Mouse (Mus musculus) gastrocnemius, adult 2 months (tissue): ENCODE results near the gene B830017H08Rik. TPM values are rescaled to one million over a fixed set of nuclear protein-coding genes. Genes with fewer than 3 reads are reported as not detected.

Source experiments
- DNase-seq: peaks from one replicate; pipeline ENCODE4 v3.0.0; 2022
- H3K27ac ChIP-seq: fragments of 200-600 bp; 2 replicates; pipeline ENCODE4 v1.8.1; 2022; ENCODE audit warnings: mild to moderate bottlenecking
- H3K4me3 ChIP-seq: fragments of 200-600 bp; 2 replicates; pipeline ENCODE4 v1.8.1; 2022; ENCODE audit warnings: mild to moderate bottlenecking, moderate library complexity
- CTCF ChIP-seq: fragments of 200-600 bp; IDR thresholded peaks from 2 replicates; pipeline ENCODE4 v1.8.1; 2022; ENCODE audit warnings: antibody characterized with exemption, mild to moderate bottlenecking, moderate library complexity
- intact Hi-C: fragments of 180-260 bp; cut with DNase I; formaldehyde crosslinking; loops from one replicate; pipeline ENCODE4 v1.15.1; 2025
- total RNA-seq, 2 experiments: library from RNA; stranded (reverse); gene quantifications; 2 replicates each; pipeline ENCODE4 v1.2.3; 2021

Gene B830017H08Rik
- total RNA-seq, 2 experiments from 2014 or later: not detected

DNA sequence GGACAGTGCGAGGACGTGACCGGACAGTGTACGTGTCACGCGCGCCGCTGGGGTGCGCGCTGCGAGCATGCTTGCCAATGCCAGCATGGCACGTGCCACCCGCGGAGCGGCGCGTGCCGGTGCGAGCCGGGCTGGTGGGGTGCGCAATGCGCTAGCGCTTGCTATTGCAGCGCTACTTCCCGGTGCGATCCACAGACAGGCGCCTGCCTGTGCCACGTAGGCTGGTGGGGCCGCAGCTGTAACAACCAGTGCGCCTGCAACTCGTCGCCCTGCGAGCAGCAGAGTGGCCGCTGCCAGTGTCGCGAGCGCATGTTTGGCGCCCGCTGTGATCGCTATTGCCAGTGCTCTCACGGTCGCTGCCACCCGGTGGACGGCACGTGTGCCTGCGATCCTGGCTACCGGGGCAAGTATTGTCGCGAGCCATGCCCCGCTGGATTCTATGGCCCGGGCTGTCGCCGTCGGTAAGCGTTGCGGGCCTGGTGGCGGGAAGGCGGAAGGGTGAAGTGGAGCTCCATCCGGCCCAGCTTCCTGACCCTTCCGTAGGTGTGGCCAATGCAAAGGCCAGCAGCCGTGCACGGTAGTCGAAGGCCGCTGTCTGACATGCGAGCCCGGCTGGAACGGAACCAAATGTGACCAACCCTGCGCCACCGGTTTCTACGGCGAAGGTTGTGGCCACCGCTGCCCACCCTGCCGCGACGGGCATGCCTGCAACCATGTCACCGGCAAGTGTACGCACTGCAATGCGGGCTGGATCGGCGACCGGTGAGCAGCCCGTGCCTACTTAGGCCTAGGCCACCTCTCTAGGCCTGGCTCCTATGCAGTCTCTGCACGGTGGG, 29.9 kb upstream of the B830017H08Rik start:
- Histone ChIP-seq H3K4me3 (peak overlapping the region; percentile 60), H3K27ac (0 out of 2 replicates have a peak overlapping the region, but pooled peaks have one; percentile 20)
- intact Hi-C loops: no loop called here
- TF ChIP-seq CTCF: 0 out of 2 replicates have a peak, but pooled peaks have one; percentile 15
- peak; percentile 61 for DNase-seq

DNA sequence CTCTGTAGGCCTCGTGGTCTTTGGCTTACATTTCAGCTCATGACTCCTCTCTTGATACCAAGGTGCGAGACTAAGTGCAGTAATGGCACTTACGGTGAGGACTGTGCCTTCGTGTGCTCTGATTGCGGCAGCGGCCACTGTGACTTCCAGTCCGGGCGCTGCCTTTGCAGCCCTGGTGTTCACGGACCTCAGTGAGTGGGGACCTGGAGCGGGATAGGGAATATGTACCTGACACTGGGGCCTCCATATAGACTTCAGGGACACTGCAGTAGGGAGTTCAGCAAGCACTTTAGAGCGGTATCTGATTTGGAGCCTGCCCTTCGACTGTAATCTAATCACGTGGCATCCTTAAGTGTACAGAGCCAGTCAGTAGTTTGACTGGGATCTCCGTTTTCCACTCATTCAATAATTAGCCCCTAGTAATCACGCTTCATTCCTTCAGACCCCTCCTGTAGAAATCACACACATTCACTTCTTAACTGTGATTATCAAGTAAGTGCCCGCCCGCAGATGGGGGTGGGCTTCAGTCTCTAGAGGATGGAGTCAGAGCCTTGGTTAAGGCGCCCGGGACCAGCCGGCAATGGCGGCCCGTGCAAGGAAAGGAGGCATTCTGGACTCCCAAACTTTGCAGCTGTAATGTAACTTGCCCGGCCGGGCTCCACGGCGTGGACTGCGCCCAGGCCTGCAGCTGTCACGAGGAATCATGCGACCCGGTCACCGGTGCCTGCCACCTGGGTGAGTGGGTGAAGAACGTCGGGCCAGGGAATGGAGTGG, 29.1 kb upstream of the B830017H08Rik start:
- Histone ChIP-seq H3K27ac (no peak overlapping the region), H3K4me3 (peak overlapping the region; percentile 60)
- intact Hi-C loops: no loop called here

GRCm38 (mm10) chr16:17804449-17804912, 28.4 kb upstream of the B830017H08Rik start:
- H3K4me3 ChIP-seq: peak overlapping the region; percentile 49
- intact Hi-C loops: no loop called here
- TF ChIP-seq CTCF: no peak
- peak; percentile 34 for DNase-seq
- no peak overlapping the region for H3K27ac ChIP-seq

More for the DNA sequence above, 29.1 kb upstream of the B830017H08Rik start:
- DNase-seq: no peak
- TF ChIP-seq CTCF: no peak

- no peak for DNase-seq
- Histone ChIP-seq H3K27ac (no peak overlapping the region), H3K4me3 (no peak overlapping the region)
- no peak for TF ChIP-seq CTCF
- intact Hi-C loops: no loop called here
Observed at GRCm38 (mm10) chr16:17804982-17805381, 27.9 kb upstream of the B830017H08Rik start.

DNA sequence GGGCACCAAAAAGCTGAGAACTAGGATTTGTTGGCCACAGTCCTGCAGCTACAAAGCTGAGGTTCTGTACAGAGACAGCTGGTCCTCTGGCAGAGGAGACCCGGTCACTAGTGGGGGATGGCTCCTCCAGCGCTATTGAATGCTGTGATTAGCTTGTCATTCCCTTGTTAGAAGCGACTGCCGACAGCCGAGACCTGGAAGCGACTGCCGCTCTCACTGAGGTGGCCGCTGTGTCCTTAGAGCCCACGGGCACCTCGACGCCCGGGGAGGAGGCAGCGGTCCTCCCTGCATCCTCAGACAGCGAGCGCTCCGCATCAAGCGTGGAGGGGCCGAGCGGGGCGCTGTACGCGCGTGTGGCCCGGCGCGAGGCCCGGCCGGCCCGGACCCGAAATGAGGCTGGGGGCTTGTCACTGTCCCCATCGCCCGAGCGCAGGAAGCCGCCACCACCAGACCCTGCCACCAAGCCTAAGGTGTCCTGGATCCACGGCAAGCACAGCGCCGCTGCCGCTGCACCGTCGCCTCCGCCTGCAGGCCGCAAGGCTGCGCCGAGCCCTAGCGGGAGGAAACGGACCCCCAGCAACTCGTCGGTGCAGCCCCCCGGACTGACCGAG, 26.2 kb upstream of the B830017H08Rik start:
- TF ChIP-seq CTCF: no peak
- peak overlapping the region; percentile 76 for H3K27ac ChIP-seq
- DNase-seq: no peak
- peak overlapping the region; percentile 82 for H3K4me3 ChIP-seq
- intact Hi-C loops: no loop called here

DNA sequence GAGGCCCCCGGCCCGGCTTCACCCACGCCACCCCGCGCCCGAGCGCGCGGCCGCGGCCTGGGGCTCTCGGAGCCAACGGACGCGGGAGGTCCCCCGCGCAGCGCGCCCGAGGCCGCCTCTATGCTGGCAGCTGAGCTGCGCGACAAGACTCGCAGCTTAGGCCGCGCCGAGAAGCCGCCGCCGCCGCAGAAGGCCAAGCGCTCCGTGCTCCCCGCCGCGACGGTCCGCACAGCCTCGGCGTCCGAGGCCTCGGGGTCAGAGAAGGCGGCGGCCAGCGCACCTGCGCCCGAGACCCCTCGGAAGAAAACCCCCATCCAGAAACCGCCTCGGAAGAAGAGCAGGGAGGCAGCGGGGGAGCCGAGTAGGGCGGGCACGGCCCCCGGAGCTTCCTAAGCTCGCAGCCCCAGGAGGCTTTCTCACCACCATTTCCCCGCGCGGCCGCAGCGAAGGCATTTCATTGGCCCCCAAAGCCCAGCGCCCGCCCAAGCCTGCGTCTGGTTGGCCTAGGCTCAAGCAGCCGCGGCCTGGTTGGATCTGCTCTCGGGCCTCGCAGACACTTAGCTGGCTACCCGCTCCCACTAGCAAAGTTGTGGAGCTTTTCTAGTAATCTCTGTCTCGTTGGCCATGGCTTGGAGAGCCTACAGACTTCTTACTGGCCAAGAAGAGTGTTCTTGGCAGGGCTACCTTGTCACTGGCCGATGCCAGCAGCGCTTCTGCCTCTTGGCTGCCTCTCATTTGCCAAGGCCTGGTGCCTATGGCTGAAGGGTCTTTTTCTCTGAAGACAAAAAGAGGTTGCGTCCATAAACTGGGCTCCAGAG, 25.5 kb upstream of the B830017H08Rik start:
- intact Hi-C loops: no loop called here
- Histone ChIP-seq H3K27ac (peak overlapping the region; percentile 76), H3K4me3 (peak overlapping the region; percentile 82)
- DNase-seq: peak; percentile 94
- no peak for TF ChIP-seq CTCF

- intact Hi-C loops: no loop called here
- TF ChIP-seq CTCF: no peak
- peak overlapping the region; percentile 50 for H3K27ac ChIP-seq
- no peak for DNase-seq
- no peak overlapping the region for H3K4me3 ChIP-seq
Observed at GRCm38 (mm10) chr16:17809125-17809524, 23.8 kb upstream of the B830017H08Rik start.

DNA sequence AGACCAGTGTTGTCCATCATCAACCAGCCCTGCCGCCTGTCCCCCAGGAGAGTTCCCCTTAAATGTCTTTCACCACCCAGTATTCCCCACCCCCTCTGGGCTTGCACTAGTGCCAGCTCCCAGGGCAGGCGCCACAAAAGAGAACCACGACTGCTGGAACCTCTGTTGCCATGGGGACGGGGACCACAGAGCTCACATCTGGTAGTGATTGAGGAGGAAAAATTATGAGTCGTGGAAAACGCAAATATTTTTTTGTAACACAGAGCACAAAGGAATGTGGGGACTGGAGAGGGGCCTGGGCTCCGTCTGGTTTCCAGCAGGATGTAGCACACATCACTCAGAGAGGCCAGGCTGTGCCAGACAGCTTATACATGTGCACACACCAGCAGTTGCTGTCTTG, 23.2 kb upstream of the B830017H08Rik start:
- H3K27ac ChIP-seq: peak overlapping the region; percentile 50
- intact Hi-C loops: loop anchor here (5.0 kb wide), 1 partner anchor 47 kb away; no protein-coding TSS in a partner anchor
- peak; percentile 85 for DNase-seq
- no peak overlapping the region for H3K4me3 ChIP-seq
- no peak for TF ChIP-seq CTCF

GRCm38 (mm10) chr16:17812120-17812519, 20.8 kb upstream of the B830017H08Rik start:
- peak; percentile 91 for TF ChIP-seq CTCF
- no peak overlapping the region for H3K27ac ChIP-seq
- intact Hi-C loops: loop anchor here (2.0 to 5.0 kb wide), 3 partner anchors 25 to 67 kb away; no protein-coding TSS in a partner anchor
- no peak overlapping the region for H3K4me3 ChIP-seq
- DNase-seq: no peak

DNA sequence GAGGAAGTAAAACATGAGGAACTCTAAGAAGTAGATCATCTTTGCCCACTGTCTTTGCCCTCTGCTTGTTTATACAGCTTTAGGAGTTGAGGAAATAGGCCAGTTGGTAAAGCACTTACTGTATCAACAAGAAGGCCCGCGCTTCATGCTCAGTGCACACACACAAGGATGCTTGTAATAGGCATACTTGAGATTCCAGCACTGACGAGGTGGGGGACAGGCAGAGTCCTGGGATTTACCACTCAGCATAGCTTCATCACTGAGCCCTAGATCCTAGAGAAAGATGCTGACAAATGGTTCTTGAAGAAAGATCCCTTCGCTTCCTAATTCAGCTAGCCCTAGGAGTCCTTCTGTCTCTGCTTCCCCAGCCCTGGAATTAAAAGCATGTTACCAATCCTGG, 19.7 kb upstream of the B830017H08Rik start:
- intact Hi-C loops: loop anchor here (2.0 to 5.0 kb wide), 3 partner anchors 26 to 68 kb away; no protein-coding TSS in a partner anchor
- DNase-seq: no peak
- H3K4me3 ChIP-seq: no peak overlapping the region
- TF ChIP-seq CTCF: no peak
- H3K27ac ChIP-seq: no peak overlapping the region

DNA sequence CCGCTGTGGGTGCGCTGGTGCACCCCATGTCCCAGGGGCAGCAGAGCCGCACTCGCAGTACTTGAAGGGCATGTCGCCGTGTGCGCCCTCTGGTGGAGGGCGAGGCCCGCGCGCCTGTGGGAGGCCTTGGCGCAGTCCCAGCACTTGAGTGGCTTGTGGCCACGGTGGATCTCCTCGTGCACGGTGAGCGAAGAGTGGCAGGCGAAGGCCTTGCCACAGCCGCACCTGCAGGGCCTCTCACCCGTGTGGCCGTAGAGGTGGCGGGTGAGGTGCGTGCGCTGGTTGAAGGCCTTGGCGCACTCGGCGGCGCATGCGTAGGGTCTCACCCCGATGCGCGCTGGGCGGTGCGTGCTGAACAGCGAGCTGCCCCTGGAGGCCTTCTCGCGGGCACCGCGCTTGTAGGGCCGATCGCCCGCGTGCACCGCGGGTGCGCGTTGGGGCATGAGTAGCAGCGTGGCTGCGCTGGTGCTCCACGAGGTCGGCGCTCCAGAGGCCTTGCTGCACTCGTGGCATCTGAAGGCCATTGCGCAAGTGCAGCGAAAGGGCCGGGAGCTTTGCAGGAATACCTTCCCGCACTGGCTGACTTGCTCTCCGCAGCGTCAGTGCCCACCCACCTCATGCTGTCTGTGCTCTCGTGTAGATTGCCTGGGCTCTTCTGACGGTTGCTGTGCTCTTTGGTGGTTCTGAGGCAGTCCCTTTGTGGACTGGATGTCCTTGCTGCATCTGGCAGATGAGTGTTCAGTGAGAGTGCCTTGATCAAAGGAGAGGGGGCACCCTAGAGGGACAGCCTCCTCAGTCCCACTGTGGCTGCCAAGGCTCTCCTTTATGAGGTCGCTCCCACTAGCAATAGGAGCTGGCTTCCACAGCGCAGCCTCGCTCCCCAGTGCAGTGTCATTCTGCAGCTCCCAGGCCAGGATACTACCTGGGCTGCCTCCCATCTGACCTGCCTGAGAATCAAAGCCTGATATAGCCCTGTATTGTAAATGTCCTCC, 17.2 kb upstream of the B830017H08Rik start:
- peak; percentile 77 for DNase-seq
- H3K4me3 ChIP-seq: peak overlapping the region; percentile 72
- peak overlapping the region; percentile 55 for H3K27ac ChIP-seq
- intact Hi-C loops: no loop called here
- peak; percentile 82 for TF ChIP-seq CTCF
